ENCODE assay signal across 16 mouse cellular contexts in the genomic region with DNA sequence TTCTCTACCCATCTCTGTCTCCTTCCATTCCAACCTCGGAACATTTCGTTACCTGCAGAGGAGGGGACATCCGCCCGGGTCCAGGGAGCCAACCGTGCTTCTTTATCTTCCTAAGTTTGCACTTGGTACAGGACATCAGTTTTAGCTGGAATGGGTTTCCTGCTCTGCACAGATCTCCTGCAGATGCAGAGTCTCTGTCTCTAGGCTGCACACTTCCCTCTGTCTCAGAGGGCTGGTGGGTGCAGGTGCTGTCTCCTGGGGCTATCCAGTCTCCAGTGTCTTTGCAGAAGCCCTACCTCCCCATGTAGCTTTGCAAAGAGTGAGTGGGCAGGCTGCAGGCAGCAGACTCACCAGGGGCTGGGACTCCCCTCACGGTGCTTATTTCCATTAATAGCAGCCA.
DNase-seq lines count a peak whose midpoint lies in the region.
"Had no signal": no experiment of that assay in that cellular context is flagged by ENCODE, and none has a peak within 500 bp of the region (broad histone marks: within the 10 kb centered on the region; RNA-seq: fewer than 3 reads in every experiment).

No protein-coding gene starts in this region.

- peak; percentile 20 to 30 for DNase-seq in spleen, postnatal 36 days (ENCODE audit: low spot score in 2 of 2)
- no peak for DNase-seq in spleen, postnatal 10 days (ENCODE audit: low spot score in 2 of 2)
- peak; percentile 52 for DNase-seq in thymus, postnatal 0 days (ENCODE audit: low spot score)
- peak; percentile 53 to 68 for DNase-seq in thymus, postnatal 36 days
- DNase-seq in ovary, postnatal 10 days (ENCODE audit: low spot score), result no peak
- no peak for DNase-seq in right cerebral cortex, adult 18-20 months
- DNase-seq: adrenal gland, adult 8-10 months; adrenal gland, postnatal 36 days; cerebellum, adult 11 months; cerebellum, adult 8-10 months; cerebellum, postnatal 14 days; embryo, embryonic 11 days; gastrocnemius, adult 2 months; gastrocnemius, postnatal 25 days; heart, adult 11 months; heart, postnatal 36 days had no signal

Comparison
In these comparisons a context has a peak if more than half of its experiments do, and no peak if none do; other contexts are left out.
1. DNase-seq: peak in spleen, postnatal 36 days (2 of 2), thymus, postnatal 0 days (single experiment) and thymus, postnatal 36 days (2 of 2); none in spleen, postnatal 10 days (0 of 2), ovary, postnatal 10 days (single experiment) and right cerebral cortex, adult 18-20 months (single experiment).